Mouse (Mus musculus): ENCODE measurements at regions not wholly inside any gene's neighbourhood (a gene's known extent, or its start where the extent isn't known, plus 50 kb on each side); places are given as distances from the start of the nearest gene placed in this dataset.

DNA sequence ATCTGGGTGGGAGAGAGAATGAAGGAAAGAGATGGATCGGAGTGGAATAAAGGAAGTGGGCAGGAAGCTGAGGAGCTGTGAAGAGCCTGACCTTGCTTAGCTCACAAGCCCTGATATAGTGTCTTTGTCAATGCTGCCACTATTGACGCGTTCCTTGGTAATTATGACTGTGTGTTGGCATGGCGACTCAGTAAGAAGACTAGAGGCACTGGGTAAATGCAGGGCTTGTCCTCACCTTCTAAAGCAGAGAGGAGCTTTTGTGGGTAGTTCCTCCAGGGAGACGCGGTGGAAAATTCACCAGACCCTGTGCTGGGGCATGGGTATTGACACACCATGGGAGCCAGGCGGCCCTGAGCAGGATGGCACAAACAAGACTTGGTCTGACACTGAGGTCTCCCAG is 52.8 kb upstream of the Polg start:
- no peak for DNase-seq (ENCODE audit: low spot score in 2 of 2)

DNA sequence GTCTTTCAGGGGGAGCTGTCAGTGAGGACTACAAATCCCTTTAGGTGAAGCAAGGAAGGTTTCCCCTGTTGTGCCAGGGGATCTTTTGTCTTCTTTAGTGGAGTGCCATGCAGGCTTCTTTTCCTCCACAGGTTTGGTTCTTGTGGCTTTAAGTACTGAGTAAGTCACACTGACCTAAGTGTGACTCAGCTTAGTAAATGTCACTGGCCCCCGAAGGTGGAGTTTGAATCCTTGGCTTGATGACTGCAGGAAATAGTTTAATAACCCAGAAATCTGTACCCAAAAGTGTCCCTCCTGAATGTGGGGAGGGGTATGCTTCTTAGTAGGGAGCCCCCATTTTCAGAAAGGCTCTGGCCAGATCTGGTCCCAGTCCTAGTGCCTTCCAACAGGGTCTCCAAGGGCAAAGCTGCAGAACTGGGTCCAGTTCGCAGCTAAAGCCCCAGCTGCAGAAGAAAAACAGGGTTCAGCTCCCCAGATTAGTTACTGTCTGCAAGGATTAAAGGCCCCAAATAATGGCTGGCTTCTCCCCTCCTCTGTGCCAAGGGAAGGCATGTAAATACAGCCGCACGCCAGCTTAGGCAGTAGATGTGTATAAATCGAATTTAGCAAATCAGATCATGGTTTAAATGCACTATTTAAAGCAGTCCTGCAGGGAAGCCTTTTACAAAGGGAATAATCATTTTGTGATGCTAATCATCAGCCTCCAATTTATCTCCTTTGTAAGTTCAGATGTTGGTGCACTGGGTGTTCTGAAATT is 51.6 kb upstream of the Polg start:
- DNase-seq (ENCODE audit: low spot score in 2 of 2): no peak

DNA sequence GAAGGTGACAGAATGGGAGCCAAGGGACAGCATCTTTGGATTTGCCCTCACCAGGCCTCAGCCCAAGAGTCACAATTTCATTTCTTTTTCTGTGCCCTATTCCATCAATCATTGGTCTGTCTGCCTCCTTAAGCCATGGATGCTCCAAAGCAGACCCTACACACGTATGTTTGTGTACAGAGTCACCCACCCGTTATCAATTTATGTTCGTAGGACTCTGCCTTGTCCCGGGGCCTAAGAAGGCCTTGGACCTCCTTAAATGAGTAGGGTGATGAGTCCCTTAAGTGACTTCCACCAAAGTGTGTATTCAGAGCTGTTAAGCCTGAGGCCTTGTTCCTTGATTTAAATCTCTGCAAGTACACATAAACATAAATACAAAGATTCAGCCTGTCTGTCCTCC is 50.1 kb upstream of the Polg start:
- DNase-seq (ENCODE audit: low spot score in 2 of 2): no peak

Measured in frontal cortex, postnatal 14 days (tissue).